Mouse (Mus musculus): ENCODE results near the gene Wnt5b.

DNA sequence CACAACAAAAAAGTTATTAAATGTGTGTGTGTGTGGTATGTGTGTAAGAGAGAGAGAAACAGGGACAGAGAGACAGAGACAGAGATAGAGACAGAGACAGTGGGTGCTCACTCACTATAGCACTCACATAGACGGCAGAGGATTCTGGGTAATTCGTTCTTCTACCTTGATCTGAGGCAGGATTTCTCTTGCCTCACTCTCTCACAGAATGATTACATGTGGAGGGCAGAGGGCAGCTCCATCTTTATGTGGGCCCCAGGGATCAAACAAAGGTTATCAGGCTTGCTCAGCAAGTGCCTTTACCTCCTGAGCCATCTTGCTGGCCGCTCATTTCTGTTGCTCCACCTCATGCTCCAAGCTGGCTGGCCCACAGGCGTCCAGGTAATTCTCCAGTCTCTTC lies 109.8 kb downstream of the Wnt5b start:
- TF ChIP-seq TAL1 (conservative IDR thresholded peaks at IDR 0.05; ENCODE audit: low read depth, low read length) = no peak
- no peak for TF ChIP-seq CTCF (IDR thresholded peaks at IDR 0.05; ENCODE audit: low read depth, low read length)

All from G1E (cell line).